Comparison of ENCODE assay signal across 29 mouse cellular contexts in the genomic region with DNA sequence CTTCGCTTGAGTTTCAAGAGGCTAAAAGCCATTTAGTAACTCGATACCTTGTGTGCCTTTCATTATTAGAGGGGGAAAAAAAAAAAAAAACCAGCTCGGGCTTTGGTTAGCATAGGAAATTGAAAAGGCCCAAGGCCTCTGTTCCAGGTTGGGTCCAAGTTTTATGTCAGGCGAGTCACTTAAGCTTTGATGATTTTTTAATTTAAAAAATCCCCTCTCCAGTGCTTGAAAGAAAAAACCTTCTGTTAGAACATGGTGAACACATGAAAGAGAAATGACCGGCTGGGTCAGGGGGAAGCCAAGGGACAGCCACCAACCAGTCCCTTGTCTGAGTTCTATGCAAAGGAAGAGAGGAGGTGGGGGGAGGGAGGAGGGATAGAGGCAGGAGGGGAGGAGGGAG. TPM values are rescaled to one million over a fixed set of nuclear protein-coding genes. Genes with fewer than 3 reads are reported as not detected.
DNase-seq lines count a peak whose midpoint lies in the region; ATAC-seq and TF ChIP-seq lines count a peak whose summit lies in the region.
"Had no signal": no experiment of that assay in that cellular context is flagged by ENCODE, and none has a peak within 500 bp of the region (broad histone marks: within the 10 kb centered on the region; RNA-seq: fewer than 3 reads in every experiment).

No protein-coding gene starts in this region.

- no peak for ATAC-seq in kidney, embryonic 15.5 days (replicated peaks; ENCODE audit: low FRiP score)
- ATAC-seq in embryonic facial prominence, embryonic 12.5 days (ENCODE audit: insufficient number of reproducible peaks, insufficient read depth, low FRiP score, low TSS enrichment), result no peak
- ATAC-seq in limb, embryonic 15.5 days (ENCODE audit: insufficient number of reproducible peaks, low FRiP score, low TSS enrichment, low read depth), result no peak
- ATAC-seq: activated CD4-positive, CD25-positive, alpha-beta regulatory T cell, adult 4 months; forebrain, postnatal 0 days; hindbrain, postnatal 0 days; intestine, postnatal 0 days; liver, postnatal 0 days had no signal

- H3K4me2 ChIP-seq in kidney, embryonic 15.5 days, result no peak overlapping the region
- H3K4me2 ChIP-seq in embryonic facial prominence, embryonic 12.5 days (replicated peaks), result no peak overlapping the region
- 0 out of 2 replicates have a peak overlapping the region, but pooled peaks have one; percentile 3 for H3K4me2 ChIP-seq in limb, embryonic 15.5 days
- H3K4me2 ChIP-seq: embryonic facial prominence, embryonic 15.5 days; heart, embryonic 12.5 days; liver, embryonic 11.5 days; neural tube, embryonic 12.5 days had no signal

- peaks cover 11% of the 10 kb centered on the region; the same call in 1 of the 2 replicates for H3K27me3 ChIP-seq in kidney, embryonic 15.5 days
- H3K27me3 ChIP-seq in kidney, adult 2 months (replicated peaks; ENCODE audit: control insufficient read depth, insufficient read depth, low read length), result no peaks in the 10 kb centered on the region
- no peaks in the 10 kb centered on the region; the same call in 1 of the 2 replicates for H3K27me3 ChIP-seq in embryonic facial prominence, embryonic 12.5 days
- no peaks in the 10 kb centered on the region for H3K27me3 ChIP-seq in limb, embryonic 15.5 days
- H3K27me3 ChIP-seq: embryonic facial prominence, embryonic 15.5 days; neural tube, embryonic 12.5 days had no signal

- no peak for TF ChIP-seq POLR2A in kidney, adult 2 months (IDR thresholded peaks at IDR 0.05; ENCODE audit: low read depth, low read length)

- no peak overlapping the region for H3K9ac ChIP-seq in kidney, embryonic 15.5 days
- no peak overlapping the region for H3K9ac ChIP-seq in embryonic facial prominence, embryonic 12.5 days
- no peak overlapping the region for H3K9ac ChIP-seq in limb, embryonic 15.5 days
- H3K9ac ChIP-seq: embryonic facial prominence, embryonic 15.5 days; forebrain, postnatal 0 days; heart, embryonic 12.5 days; liver, postnatal 0 days; neural tube, embryonic 12.5 days had no signal

- no peak for TF ChIP-seq CTCF in kidney, adult 2 months (conservative IDR thresholded peaks at IDR 0.05; ENCODE audit: insufficient read depth, insufficient read length, low read depth, low read length)

- no peak overlapping the region for H3K4me3 ChIP-seq in kidney, embryonic 15.5 days (replicated peaks)
- H3K4me3 ChIP-seq in kidney, adult 2 months (ENCODE audit: insufficient read depth, low read depth, low read length), result no peak overlapping the region
- no peak overlapping the region for H3K4me3 ChIP-seq in embryonic facial prominence, embryonic 12.5 days
- no peak overlapping the region for H3K4me3 ChIP-seq in limb, embryonic 15.5 days
- H3K4me3 ChIP-seq: embryonic facial prominence, embryonic 15.5 days; heart, embryonic 12.5 days; layer of hippocampus, adult 2 months; neural tube, embryonic 12.5 days had no signal

- H3K9me3 ChIP-seq in kidney, embryonic 15.5 days (replicated peaks), result peaks cover 5% of the 10 kb centered on the region; the same call in 1 of the 2 replicates
- no peaks in the 10 kb centered on the region for H3K9me3 ChIP-seq in embryonic facial prominence, embryonic 12.5 days
- H3K9me3 ChIP-seq in limb, embryonic 15.5 days, result no peaks in the 10 kb centered on the region
- H3K9me3 ChIP-seq: embryonic facial prominence, embryonic 15.5 days; heart, embryonic 12.5 days had no signal

- DNase-seq in kidney, adult 2 months, result no peak
- DNase-seq in hindlimb bud, embryonic 11.5 days (ENCODE audit: extremely low spot score, low read depth, low spot score), result peak; percentile 80
- no peak for DNase-seq in T-cell, adult 2 months (ENCODE audit: low spot score)
- no peak for DNase-seq in testis, postnatal 14 days (ENCODE audit: low spot score)
- DNase-seq: adrenal gland, postnatal 10 days; B cell, adult 2 months; cerebellum, adult 18-20 months; cerebellum, postnatal 25 days; forebrain, postnatal 0 days; gastrocnemius, postnatal 25 days; heart, adult 18-20 months; heart, postnatal 10 days; kidney, postnatal 10 days; liver, postnatal 0 days; midbrain, embryonic 14.5 days; retina, postnatal 1 day; right cerebral cortex, postnatal 25 days; thymus, postnatal 14 days had no signal

- peaks cover 30% of the 10 kb centered on the region for H3K4me1 ChIP-seq in kidney, embryonic 15.5 days
- H3K4me1 ChIP-seq in kidney, adult 2 months (ENCODE audit: control insufficient read depth, insufficient read depth, low read length), result no peaks in the 10 kb centered on the region
- H3K4me1 ChIP-seq in embryonic facial prominence, embryonic 12.5 days, result peaks cover 32% of the 10 kb centered on the region
- peaks cover 42% of the 10 kb centered on the region for H3K4me1 ChIP-seq in limb, embryonic 15.5 days
- H3K4me1 ChIP-seq: heart, embryonic 12.5 days had no signal

- peak overlapping the region; percentile 19 for H3K27ac ChIP-seq in kidney, embryonic 15.5 days
- no peak overlapping the region for H3K27ac ChIP-seq in kidney, adult 2 months (ENCODE audit: insufficient read depth, low read depth, low read length)
- peak overlapping the region; percentile 58 for H3K27ac ChIP-seq in embryonic facial prominence, embryonic 12.5 days
- peak overlapping the region; percentile 63 for H3K27ac ChIP-seq in limb, embryonic 15.5 days
- H3K27ac ChIP-seq: hindbrain, postnatal 0 days; layer of hippocampus, adult 2 months; neural tube, embryonic 12.5 days had no signal

- no peaks in the 10 kb centered on the region for H3K36me3 ChIP-seq in kidney, embryonic 15.5 days
- no peaks in the 10 kb centered on the region for H3K36me3 ChIP-seq in kidney, adult 2 months (ENCODE audit: control insufficient read depth, insufficient read depth, low read length)
- no peaks in the 10 kb centered on the region for H3K36me3 ChIP-seq in embryonic facial prominence, embryonic 12.5 days
- no peaks in the 10 kb centered on the region for H3K36me3 ChIP-seq in limb, embryonic 15.5 days
- H3K36me3 ChIP-seq: embryonic facial prominence, embryonic 15.5 days; heart, embryonic 12.5 days; neural tube, embryonic 12.5 days had no signal

- WGBS in kidney, embryonic 15.5 days, result 16% methylated on average over 5 of the region's 5 CpGs
- 61% methylated on average over 5 of the region's 5 CpGs for WGBS in kidney, adult 2 months
- 10% methylated on average over 5 of the region's 5 CpGs for WGBS in embryonic facial prominence, embryonic 12.5 days
- 15% methylated on average over 5 of the region's 5 CpGs for WGBS in limb, embryonic 15.5 days

RNA-seq across cellular contexts. Expression of a gene that starts 22.0 kb away (rescaled TPM):
- 8.5 and 10.2 TPM in 2 replicates for polyA plus RNA-seq in kidney, embryonic 15.5 days (2015; fragmentation: Nextera tagmentation; extraction: Ambion mirVana)
- polyA plus RNA-seq in kidney, adult 2 months (2012; rRNA removed), result 10.7 and 11.3 TPM in 2 replicates
- polyA plus RNA-seq in embryonic facial prominence, embryonic 12.5 days (2016; fragmentation: Nextera tagmentation; extraction: Ambion mirVana), result 17.7 and 18.2 TPM in 2 replicates
- 14.3 and 16.5 TPM in 2 replicates for polyA plus RNA-seq in limb, embryonic 15.5 days (2015; fragmentation: Nextera tagmentation; extraction: Ambion mirVana)
